Mouse (Mus musculus) stomach, postnatal 0 days (tissue): ENCODE data around the gene Zfc3h1. TPM values are rescaled to one million over a fixed set of nuclear protein-coding genes. Genes with fewer than 3 reads are reported as not detected.

Experiments
- ATAC-seq: fragments of 200-750 bp; cut with Nextera tagmentation; 2 replicates; pipeline ENCODE4 v1.8.0; 2017; ENCODE audit not compliant: low FRiP score, low TSS enrichment
- DNase-seq: peaks from one replicate; pipeline ENCODE4 v3.0.0-alpha.2; 2016; ENCODE audit warnings: low spot score
- H3K27ac ChIP-seq: fragments of 300-500 bp; sonication (generic); replicated peaks from 2 replicates; pipeline ENCODE4 v1.5.1; 2014; ENCODE audit warnings: mild to moderate bottlenecking, control low read depth
- H3K27me3 ChIP-seq: fragments of 300-500 bp; sonication (generic); 2 replicates; pipeline ENCODE4 v1.6.1; 2014; ENCODE audit warnings: low read length; ENCODE audit not compliant: control insufficient read depth, insufficient read depth
- H3K36me3 ChIP-seq: fragments of 300-500 bp; sonication (generic); 2 replicates; pipeline ENCODE4 v1.6.1; 2014; ENCODE audit warnings: low read length, mixed read lengths; ENCODE audit not compliant: control insufficient read depth, insufficient read depth
- H3K4me1 ChIP-seq: fragments of 300-500 bp; sonication (generic); replicated peaks from 2 replicates; pipeline ENCODE4 v1.6.1; 2014; ENCODE audit warnings: antibody characterized with exemption; ENCODE audit not compliant: control insufficient read depth, insufficient read depth
- H3K4me2 ChIP-seq: fragments of 300-500 bp; sonication (generic); replicated peaks from 2 replicates; pipeline ENCODE4 v1.6.1; 2014; ENCODE audit warnings: low read depth, mild to moderate bottlenecking, control low read depth, moderate library complexity
- H3K4me3 ChIP-seq: fragments of 300-500 bp; sonication (generic); 2 replicates; pipeline ENCODE4 v1.5.1; 2014; ENCODE audit warnings: low read depth, low read length, control low read depth
- H3K9ac ChIP-seq: fragments of 300-500 bp; sonication (generic); 2 replicates; pipeline ENCODE4 v1.6.1; 2014; ENCODE audit warnings: mild to moderate bottlenecking, low read length, control low read depth, mixed read lengths
- H3K9me3 ChIP-seq: fragments of 300-500 bp; sonication (generic); 2 replicates; pipeline ENCODE4 v1.6.1; 2016; ENCODE audit warnings: low read length; ENCODE audit not compliant: control insufficient read depth
- CTCF ChIP-seq: IDR thresholded peaks from 2 replicates; pipeline ENCODE4 v1.5.1; 2016; ENCODE audit warnings: antibody characterized with exemption, low read depth, mild to moderate bottlenecking, moderate library complexity
- EP300 ChIP-seq: optimal IDR thresholded peaks from 2 replicates; pipeline ENCODE3; 2016; ENCODE audit warnings: antibody characterized with exemption
- WGBS: fragments of 180-500 bp; shearing (Covaris S2); extraction: QIAGEN DNeasy Blood & Tissue Kit; methylation state at CpG from one replicate; pipeline ENCODE4 v1.1.7; 2014; 5-methylcytosine and 5-hydroxymethylcytosine counted together
- polyA plus RNA-seq: library from polyadenylated mRNA; unstranded; fragments of >200 nt; fragmentation: Nextera tagmentation; extraction: Ambion mirVana; gene quantifications from 2 replicates; pipeline ENCODE4 v1.2.1, GENCODE M21; 2015

Gene Zfc3h1
- polyA plus RNA-seq, 1 experiment from 2014 or later, result 6.7 TPM

GRCm38 (mm10) chr10:115358216-115358919, 26.4 kb upstream of the Zfc3h1 start:
- Histone ChIP-seq H3K4me2 (no peak overlapping the region), H3K4me1 (peaks cover 5% of the 10 kb centered on the region; the same call in 1 of the 2 replicates), H3K27me3 (no peaks in the 10 kb centered on the region), H3K27ac (no peak overlapping the region), H3K9me3 (no peaks in the 10 kb centered on the region), H3K4me3 (no peak overlapping the region), H3K36me3 (no peaks in the 10 kb centered on the region), H3K9ac (no peak overlapping the region)
- 87% methylated on average over 17 of the region's 17 CpGs for WGBS
- no peak for DNase-seq
- no peak for TF ChIP-seq EP300
- TF ChIP-seq CTCF, result no peak
- ATAC-seq, result no peak

GRCm38 (mm10) chr10:115359066-115359465, 25.7 kb upstream of the Zfc3h1 start:
- Histone ChIP-seq H3K27me3 (no peaks in the 10 kb centered on the region), H3K9me3 (no peaks in the 10 kb centered on the region), H3K36me3 (no peaks in the 10 kb centered on the region), H3K27ac (no peak overlapping the region), H3K4me3 (no peak overlapping the region), H3K9ac (no peak overlapping the region), H3K4me1 (peaks cover 5% of the 10 kb centered on the region; the same call in 1 of the 2 replicates), H3K4me2 (no peak overlapping the region)
- no peak for DNase-seq
- 87% methylated on average over 7 of the region's 7 CpGs for whole genome bisulfite sequencing
- TF ChIP-seq EP300 (no peak), CTCF (peak; percentile 33)
- no peak for ATAC-seq

GRCm38 (mm10) chr10:115361840-115362622, 22.7 kb upstream of the Zfc3h1 start, which contains the start of gene Tmem19:
Gene Tmem19 (minus strand): TSS chr10:115362501.
- H3K36me3 ChIP-seq, result no peaks in the 10 kb centered on the region
- under 1% methylated on average over 45 of the region's 58 CpGs for WGBS
- TF ChIP-seq EP300 (no peak), CTCF (no peak)
- H3K4me2 ChIP-seq, result peak within 1 kb of the TSS; percentile 54
- H3K4me1 ChIP-seq, result peaks cover 5% of the 10 kb centered on the region; the same call in 1 of the 2 replicates
- H3K9me3 ChIP-seq, result no peaks in the 10 kb centered on the region
- peak within 1 kb of the TSS; percentile 93 for H3K27ac ChIP-seq
- peak; percentile 99 for ATAC-seq
- no peaks in the 10 kb centered on the region for H3K27me3 ChIP-seq
- peak; percentile 98 for DNase-seq
- peak within 1 kb of the TSS; percentile 67 for H3K9ac ChIP-seq
- peak within 1 kb of the TSS; percentile 62 for H3K4me3 ChIP-seq

DNA sequence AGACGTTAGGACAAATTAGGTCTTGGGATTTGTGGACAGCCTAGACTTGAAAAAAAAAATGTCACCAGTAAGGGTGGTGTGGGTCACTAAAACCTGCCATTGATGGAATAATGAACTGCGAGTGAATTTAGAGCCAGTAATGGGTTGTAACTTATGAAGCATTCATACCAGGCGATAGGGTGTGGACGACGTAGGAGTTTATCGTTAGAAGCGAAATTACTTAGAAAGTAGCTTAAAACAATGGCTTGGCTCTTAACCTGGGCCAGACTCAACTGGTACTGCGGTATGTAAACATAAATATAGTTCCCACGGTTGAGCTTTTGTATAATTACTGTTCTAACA, 22.2 kb upstream of the Zfc3h1 start:
- 5% methylated on average over 9 of the region's 9 CpGs for WGBS
- ATAC-seq, result peak; percentile 31
- peak overlapping the region; percentile 67 for H3K9ac ChIP-seq
- H3K4me3 ChIP-seq, result peak overlapping the region; percentile 62
- no peaks in the 10 kb centered on the region for H3K27me3 ChIP-seq
- H3K36me3 ChIP-seq, result no peaks in the 10 kb centered on the region
- no peaks in the 10 kb centered on the region for H3K9me3 ChIP-seq
- peaks cover 5% of the 10 kb centered on the region; the same call in 1 of the 2 replicates for H3K4me1 ChIP-seq
- no peak for DNase-seq
- peak overlapping the region; percentile 54 for H3K4me2 ChIP-seq
- peak overlapping the region; percentile 93 for H3K27ac ChIP-seq
- no peak for TF ChIP-seq EP300
- TF ChIP-seq CTCF, result no peak

DNA sequence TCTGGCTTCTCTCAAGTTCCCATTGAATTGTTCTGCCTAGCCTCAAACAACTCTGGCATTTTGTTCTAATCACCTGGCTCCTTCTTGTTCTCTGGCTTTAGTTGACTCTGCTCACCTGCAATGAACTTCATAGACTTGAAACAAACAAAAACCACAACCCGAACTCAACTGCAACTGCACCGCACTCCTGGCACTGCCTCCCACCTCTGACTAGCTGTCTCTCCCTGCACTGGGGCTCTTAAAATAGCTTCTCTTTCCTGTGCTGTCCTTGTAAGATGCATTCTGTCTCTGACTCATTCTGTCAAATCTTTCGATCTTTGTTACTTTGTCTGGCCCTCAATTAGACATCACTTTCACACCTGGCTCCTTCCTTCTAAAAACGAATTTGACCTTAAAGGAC, 21.6 kb upstream of the Zfc3h1 start:
- no peaks in the 10 kb centered on the region for H3K36me3 ChIP-seq
- H3K9me3 ChIP-seq, result no peaks in the 10 kb centered on the region
- H3K4me3 ChIP-seq, result peak overlapping the region; percentile 62; the same call in 1 of the 2 replicates
- H3K4me1 ChIP-seq, result peaks cover 5% of the 10 kb centered on the region; the same call in 1 of the 2 replicates
- ATAC-seq, result no peak
- WGBS, result 70% methylated on average over 4 of the region's 4 CpGs
- peak overlapping the region; percentile 54 for H3K4me2 ChIP-seq
- H3K27ac ChIP-seq, result peak overlapping the region; percentile 93
- no peak for TF ChIP-seq EP300
- no peak for TF ChIP-seq CTCF
- no peaks in the 10 kb centered on the region for H3K27me3 ChIP-seq
- no peak overlapping the region; the same call in 1 of the 2 replicates for H3K9ac ChIP-seq
- no peak for DNase-seq
